Mouse (Mus musculus): ENCODE results near the gene Serpinb1b. TPM values are rescaled to one million over a fixed set of nuclear protein-coding genes. Genes with fewer than 3 reads are reported as not detected.

The Serpinb1b gene
- polyA plus RNA-seq, 1 experiment from 2014 or later, result 0.39 TPM

DNA sequence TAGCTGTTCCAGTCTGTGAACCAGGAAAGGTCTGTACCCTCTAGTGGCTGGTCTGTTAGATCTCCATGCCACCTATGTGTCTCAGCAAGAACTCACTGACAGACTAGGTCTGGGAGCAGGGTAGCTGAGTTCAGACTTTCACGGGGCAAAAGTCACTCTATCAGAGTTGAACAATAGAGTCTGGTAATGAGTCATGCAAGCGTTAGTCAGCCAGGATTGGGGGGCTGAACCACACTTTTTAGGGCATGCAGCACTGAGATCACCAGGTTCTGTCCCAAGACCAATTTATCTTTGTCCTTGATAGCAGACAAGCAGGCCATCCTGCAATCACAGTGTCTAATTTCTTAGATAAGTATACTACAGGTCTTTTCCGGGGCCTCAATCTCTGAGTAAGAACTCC lies 63.1 kb downstream of the Serpinb1b start:
- no peak overlapping the region for H3K9ac ChIP-seq (ENCODE audit: low read length)
- no peak overlapping the region for H3K27ac ChIP-seq (ENCODE audit: low read length)
- no peaks in the 10 kb centered on the region for H3K4me1 ChIP-seq (replicated peaks; ENCODE audit: control insufficient read depth, insufficient read depth, low read length)
- 47% methylated on average over 3 of the region's 3 CpGs for WGBS
- no peak overlapping the region for H3K4me2 ChIP-seq (ENCODE audit: low read depth, low read length)
- no peak for ATAC-seq (ENCODE audit: low read depth)
- no peaks in the 10 kb centered on the region for H3K36me3 ChIP-seq (ENCODE audit: control insufficient read depth, insufficient read depth, low read length)
- no peaks in the 10 kb centered on the region for H3K27me3 ChIP-seq (ENCODE audit: control insufficient read depth, insufficient read depth, low read depth, low read length)
- no peak overlapping the region for H3K4me3 ChIP-seq (ENCODE audit: low read length)
- no peaks in the 10 kb centered on the region for H3K9me3 ChIP-seq (ENCODE audit: control insufficient read depth, low read length)

Other genes starting within 250 kb of the Serpinb1b start
- 9.3 and 11.0 TPM in 2 replicates for gene Serpinb1a, start 227.4 kb upstream of the Serpinb1b start, polyA plus RNA-seq (2015; fragmentation: Nextera tagmentation; extraction: Ambion mirVana)
- gene Serpinb1c, start 180.4 kb upstream of the Serpinb1b start, polyA plus RNA-seq (2015; fragmentation: Nextera tagmentation; extraction: Ambion mirVana), result not detected in 2 replicates
- gene Serpinb6b, start 113.4 kb upstream of the Serpinb1b start, polyA plus RNA-seq (2015; fragmentation: Nextera tagmentation; extraction: Ambion mirVana), result 42.3 and 48.9 TPM in 2 replicates
- gene Serpinb9, start 75.3 kb upstream of the Serpinb1b start, polyA plus RNA-seq (2015; fragmentation: Nextera tagmentation; extraction: Ambion mirVana), result 39.7 and 42.2 TPM in 2 replicates
- 0.20 and 0.21 TPM in 2 replicates for gene Serpinb9b, start 51.2 kb upstream of the Serpinb1b start, polyA plus RNA-seq (2015; fragmentation: Nextera tagmentation; extraction: Ambion mirVana)
- gene Serpinb9c, start 81.2 kb downstream of the Serpinb1b start, polyA plus RNA-seq (2015; fragmentation: Nextera tagmentation; extraction: Ambion mirVana), result not detected in 2 replicates
- gene Serpinb9d, start 114.4 kb downstream of the Serpinb1b start, polyA plus RNA-seq (2015; fragmentation: Nextera tagmentation; extraction: Ambion mirVana), result not detected in 2 replicates
- gene Serpinb9e, start 171.0 kb downstream of the Serpinb1b start, polyA plus RNA-seq (2015; fragmentation: Nextera tagmentation; extraction: Ambion mirVana), result not detected in 2 replicates
- not detected in 2 replicates for gene Serpinb9f, start 245.5 kb downstream of the Serpinb1b start, polyA plus RNA-seq (2015; fragmentation: Nextera tagmentation; extraction: Ambion mirVana)